31 mouse cellular contexts compared by ENCODE assay signal in the genomic region with DNA sequence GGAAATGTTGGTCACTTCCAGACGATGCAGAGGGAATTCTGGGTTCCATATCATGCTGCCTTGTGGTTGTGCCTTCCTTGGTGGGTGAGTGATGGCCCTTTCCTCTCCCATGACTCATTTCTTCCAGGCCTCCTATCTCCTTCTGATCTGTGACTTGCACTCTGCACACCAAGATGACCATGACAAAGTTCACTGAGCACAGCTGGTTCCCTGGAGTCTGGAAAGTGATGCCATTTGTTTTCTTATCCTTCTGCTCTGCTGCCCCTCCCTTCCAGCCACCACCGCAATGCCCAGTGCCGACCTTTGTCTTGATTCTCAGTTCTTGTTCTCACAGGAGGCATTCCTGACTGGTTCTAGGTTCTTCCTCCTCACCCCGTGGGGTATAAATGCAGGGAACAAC. TPM values are rescaled to one million over a fixed set of nuclear protein-coding genes. Genes with fewer than 3 reads are reported as not detected.
DNase-seq lines count a peak whose midpoint lies in the region; ATAC-seq and TF ChIP-seq lines count a peak whose summit lies in the region.
"Had no signal": no experiment of that assay in that cellular context is flagged by ENCODE, and none has a peak within 500 bp of the region (broad histone marks: within the 10 kb centered on the region; RNA-seq: fewer than 3 reads in every experiment).

No protein-coding gene starts in this region.

- H3K79me2 ChIP-seq in CH12.LX (replicated peaks; ENCODE audit: control insufficient read depth, extremely low read depth, insufficient read depth, poor library complexity, severe bottlenecking) = no peaks in the 10 kb centered on the region

- peak; percentile 20 for DNase-seq in kidney, adult 9 months
- no peak for DNase-seq in kidney, adult 11 months
- DNase-seq in 3134 (ENCODE audit: extremely low read depth, insufficient read length, low spot score) (peak; percentile 37), CH12.LX (ENCODE audit: extremely low read depth) (no peak), adipocyte (ENCODE audit: low spot score) (peak; percentile 81)
- no peak for DNase-seq in ovary, adult 18-20 months (ENCODE audit: low spot score)
- DNase-seq: adrenal gland, adult 8-10 months; B cell, adult 2 months; cerebellum, adult 8-10 months; cerebellum, postnatal 25 days; gastrocnemius, postnatal 14 days; heart, adult 18-20 months; heart, postnatal 4 days; kidney, postnatal 10 days; layer of hippocampus, adult 9-11 months; liver; lung, adult 2 months; retina, postnatal 1 day; right cerebral cortex, postnatal 25 days; thymus, postnatal 25 days had no signal

- H3K27ac ChIP-seq in CH12.LX (ENCODE audit: insufficient read depth, low read depth) = no peak overlapping the region
- H3K27ac ChIP-seq: hindbrain, embryonic 13.5 days; liver, embryonic 14.5 days; midbrain, embryonic 12.5 days; neural tube, embryonic 13.5 days; stomach, embryonic 15.5 days had no signal

- in situ Hi-C loops in CH12.LX (cut with MboI; ENCODE audit: low pct_ligation_motif_present, low pct_unique_long_range_greater_than_20kb, low sequenced_read_pairs) = no loop called here

- no peak for ATAC-seq in granulocyte monocyte progenitor cell, adult 5-6 weeks (replicated peaks; ENCODE audit: poor library complexity, severe bottlenecking)
- ATAC-seq: activated CD4-positive, CD25-positive, alpha-beta regulatory T cell, adult 4 months; forebrain, embryonic 14.5 days; intestine, embryonic 16.5 days had no signal

- no peak for TF ChIP-seq POLR2A in CH12.LX (IDR thresholded peaks at IDR 0.05; ENCODE audit: low read depth, low read length)

- H3K9ac ChIP-seq in CH12.LX (ENCODE audit: insufficient read depth, low read depth) = no peak overlapping the region
- H3K9ac ChIP-seq: heart, embryonic 12.5 days; hindbrain, embryonic 13.5 days; liver, embryonic 14.5 days; midbrain, embryonic 12.5 days; neural tube, embryonic 13.5 days; stomach, embryonic 15.5 days had no signal

- no peak overlapping the region for H3K4me3 ChIP-seq in CH12.LX (replicated peaks in 1 of 3; ENCODE audit: low read depth in 2 of 3, low read length in 2 of 3, poor library complexity in 1 of 3)
- H3K4me3 ChIP-seq: heart, embryonic 12.5 days; hindbrain, embryonic 13.5 days; midbrain, embryonic 12.5 days; neural tube, embryonic 13.5 days; stomach, embryonic 15.5 days had no signal

- dilution Hi-C loops in CH12.LX (cut with MboI; ENCODE audit: extremely low pct_ligation_motif_present, extremely low pct_unique_long_range_greater_than_20kb, low sequenced_read_pairs) = no loop called here

- no peaks in the 10 kb centered on the region for H3K27me3 ChIP-seq in CH12.LX (replicated peaks)
- H3K27me3 ChIP-seq: hindbrain, embryonic 13.5 days; midbrain, embryonic 12.5 days; neural tube, embryonic 13.5 days; stomach, embryonic 15.5 days had no signal

- H3K9me3 ChIP-seq in CH12.LX (replicated peaks; ENCODE audit: low read length) = no peaks in the 10 kb centered on the region
- H3K9me3 ChIP-seq: G1E; heart, embryonic 12.5 days; hindbrain, embryonic 13.5 days; midbrain, embryonic 12.5 days; neural tube, embryonic 13.5 days; stomach, embryonic 15.5 days had no signal

- no peak overlapping the region for H3K4me2 ChIP-seq in CH12.LX (ENCODE audit: insufficient read depth, low read depth, poor library complexity, severe bottlenecking)
- H3K4me2 ChIP-seq: heart, embryonic 12.5 days; hindbrain, embryonic 13.5 days; midbrain, embryonic 12.5 days; neural tube, embryonic 13.5 days; stomach, embryonic 15.5 days had no signal

- no peaks in the 10 kb centered on the region for H3K36me3 ChIP-seq in CH12.LX (replicated peaks in 1 of 2; ENCODE audit: control insufficient read depth in 1 of 2, insufficient read depth in 1 of 2, low read length in 1 of 2)
- H3K36me3 ChIP-seq: G1E; heart, embryonic 12.5 days; hindbrain, embryonic 13.5 days; midbrain, embryonic 12.5 days; neural tube, embryonic 13.5 days; stomach, embryonic 15.5 days had no signal

- no peak for TF ChIP-seq CTCF in CH12.LX (conservative IDR thresholded peaks at IDR 0.05 in 1 of 2, IDR thresholded peaks at IDR 0.05 in 1 of 2; ENCODE audit: low read depth in 2 of 2, low read length in 2 of 2)

- no peak for TF ChIP-seq RAD21 in CH12.LX (IDR thresholded peaks at IDR 0.05; ENCODE audit: low read depth, low read length)

- TF ChIP-seq EP300 in CH12.LX (IDR thresholded peaks at IDR 0.05; ENCODE audit: low read length) = no peak

- H3K4me1 ChIP-seq in CH12.LX (ENCODE audit: control insufficient read depth in 1 of 2, insufficient read depth in 2 of 2) = peaks cover 0 to 1% of the 10 kb centered on the region in 2 experiments; a peak in 1 of 4 replicates
- H3K4me1 ChIP-seq: heart, embryonic 12.5 days; hindbrain, embryonic 13.5 days; midbrain, embryonic 12.5 days; neural tube, embryonic 13.5 days; stomach, embryonic 15.5 days had no signal

TF ChIP-seq in CH12.LX, 34 proteins besides CTCF, POLR2A, EP300 and RAD21:
- no peak for TF ChIP-seq PAX5 (IDR thresholded peaks at IDR 0.05; ENCODE audit: low read length)
- TF ChIP-seq ETS1 (conservative IDR thresholded peaks at IDR 0.05; ENCODE audit: low read depth, low read length) = 0 out of 2 replicates have a peak, but pooled peaks have one; percentile 13

RNA-seq across cellular contexts. Expression of a gene that starts 29.2 kb away (rescaled TPM):
- total RNA-seq in CH12.LX (2012; rRNA removed) = 3.0 and 3.1 TPM in 2 replicates
- 2.9 and 3.0 TPM in 2 replicates for total RNA-seq in CH12.LX (2014; rRNA removed)
- 1.6 and 2.6 TPM in 2 replicates for polyA plus RNA-seq in CH12.LX (2012; ENCODE audit: insufficient read length, low read depth)
- 20.8 and 21.8 TPM in 2 replicates for total RNA-seq in granulocyte monocyte progenitor cell, adult 5-6 weeks (2014; fragmentation: Nextera tagmentation)
- total RNA-seq in granulocyte monocyte progenitor cell, adult 5-6 weeks (2017) = 30.5 and 31.0 TPM in 2 replicates

Comparison
In these comparisons a context has a peak if more than half of its experiments do, and no peak if none do; other contexts are left out.
1. DNase-seq: peak in kidney, adult 9 months (single experiment), 3134 (single experiment) and adipocyte (single experiment); none in kidney, adult 11 months (single experiment), CH12.LX (single experiment) and ovary, adult 18-20 months (single experiment).
2. RNA of a gene that starts 29.2 kb away (total RNA-seq): 20.8 to 31.0 TPM in granulocyte monocyte progenitor cell, adult 5-6 weeks; 2.9 to 3.1 TPM in CH12.LX; every median in the first group is over 4 times any median in the second.